Mouse (Mus musculus) T-helper 17 cell (primary cell): ENCODE measurements around the gene Srsf4.

Experiments used
- in situ Hi-C, 2 experiments: fragments of 300-600 bp; cut with MboI, MseI; formaldehyde crosslinking; loops; 1 replicate in 1 of 2; 2 replicates in 1 of 2; pipeline ENCODE4 v1.15.1; 2025; ENCODE audit warnings: high pct_unique_total_duplicates in 2 of 2

The Srsf4 gene

GRCm38 (mm10) chr4:131861341-131861739 lies 12.1 kb upstream of the Srsf4 start:
- in situ Hi-C loops = loop anchor here in 1 of 2 experiments (25.0 kb wide), 1 partner anchor 1199 kb away; the partner anchor contains the start of gene Pum1

GRCm38 (mm10) chr4:131872672-131873292 lies 635 bp upstream of the Srsf4 start:
- in situ Hi-C loops = loop anchor here (10.0 to 25.0 kb wide), 2 partner anchors 1210 to 1338 kb away; partner anchors contain the start of gene Pum1 (in 1 of the 2)

- in situ Hi-C loops = loop anchor here (10.0 to 25.0 kb wide), 2 partner anchors 1212 to 1339 kb away; partner anchors contain the start of gene Pum1 (in 1 of the 2)
Observed at GRCm38 (mm10) chr4:131874169-131874536, 736 bp downstream of the Srsf4 start.

GRCm38 (mm10) chr4:131874567-131874966 lies 1.1 kb downstream of the Srsf4 start:
- in situ Hi-C loops = loop anchor here (10.0 to 25.0 kb wide), 2 partner anchors 1212 to 1340 kb away; partner anchors contain the start of gene Pum1 (in 1 of the 2)

GRCm38 (mm10) chr4:131875242-131875641 lies 1.8 kb downstream of the Srsf4 start:
- in situ Hi-C loops = loop anchor here in 1 of 2 experiments (10.0 kb wide), 1 partner anchor 1340 kb away; no protein-coding TSS in a partner anchor

GRCm38 (mm10) chr4:131876836-131877235 lies 3.4 kb downstream of the Srsf4 start:
- in situ Hi-C loops = loop anchor here in 1 of 2 experiments (10.0 kb wide), 1 partner anchor 1342 kb away; no protein-coding TSS in a partner anchor

GRCm38 (mm10) chr4:131879692-131880091 lies 6.3 kb downstream of the Srsf4 start:
- in situ Hi-C loops = loop anchor here in 1 of 2 experiments (10.0 kb wide), 1 partner anchor 1345 kb away; no protein-coding TSS in a partner anchor

GRCm38 (mm10) chr4:131881306-131881705 lies 7.9 kb downstream of the Srsf4 start:
- in situ Hi-C loops = no loop called here

- in situ Hi-C loops = no loop called here
Observed at GRCm38 (mm10) chr4:131883571-131883970, 10.2 kb downstream of the Srsf4 start.

- in situ Hi-C loops = no loop called here
Observed at GRCm38 (mm10) chr4:131885376-131885775, 12.0 kb downstream of the Srsf4 start.

- in situ Hi-C loops = no loop called here
Observed at GRCm38 (mm10) chr4:131888564-131888963, 15.1 kb downstream of the Srsf4 start.

GRCm38 (mm10) chr4:131890692-131891091 lies 17.3 kb downstream of the Srsf4 start:
- in situ Hi-C loops = no loop called here

GRCm38 (mm10) chr4:131897109-131897508 lies 23.7 kb downstream of the Srsf4 start:
- in situ Hi-C loops = no loop called here

- in situ Hi-C loops = no loop called here
Observed at GRCm38 (mm10) chr4:131897787-131898186, 24.4 kb downstream of the Srsf4 start.

- in situ Hi-C loops = no loop called here
Observed at GRCm38 (mm10) chr4:131898503-131899179, 25.2 kb downstream of the Srsf4 start.

GRCm38 (mm10) chr4:131899180-131899554 lies 25.8 kb downstream of the Srsf4 start:
- in situ Hi-C loops = no loop called here

GRCm38 (mm10) chr4:131901090-131901489 lies 27.7 kb downstream of the Srsf4 start:
- in situ Hi-C loops = no loop called here

GRCm38 (mm10) chr4:131904478-131904877 lies 31.1 kb downstream of the Srsf4 start:
- in situ Hi-C loops = no loop called here

- in situ Hi-C loops = no loop called here
Observed at GRCm38 (mm10) chr4:131906423-131906822, 33.0 kb downstream of the Srsf4 start.

- in situ Hi-C loops = no loop called here
Observed at GRCm38 (mm10) chr4:131907912-131908311, 34.5 kb downstream of the Srsf4 start.

GRCm38 (mm10) chr4:131910237-131910994 lies 37.0 kb downstream of the Srsf4 start:
- in situ Hi-C loops = no loop called here

- in situ Hi-C loops = no loop called here
Observed at GRCm38 (mm10) chr4:131911521-131911920, 38.1 kb downstream of the Srsf4 start.
